Mouse (Mus musculus): Measurements from ENCODE around the gene Nid2. TPM values are rescaled to one million over a fixed set of nuclear protein-coding genes. Genes with fewer than 3 reads are reported as not detected.

Gene Nid2
- polyA plus RNA-seq, 1 experiment, result 0.15 TPM

DNA sequence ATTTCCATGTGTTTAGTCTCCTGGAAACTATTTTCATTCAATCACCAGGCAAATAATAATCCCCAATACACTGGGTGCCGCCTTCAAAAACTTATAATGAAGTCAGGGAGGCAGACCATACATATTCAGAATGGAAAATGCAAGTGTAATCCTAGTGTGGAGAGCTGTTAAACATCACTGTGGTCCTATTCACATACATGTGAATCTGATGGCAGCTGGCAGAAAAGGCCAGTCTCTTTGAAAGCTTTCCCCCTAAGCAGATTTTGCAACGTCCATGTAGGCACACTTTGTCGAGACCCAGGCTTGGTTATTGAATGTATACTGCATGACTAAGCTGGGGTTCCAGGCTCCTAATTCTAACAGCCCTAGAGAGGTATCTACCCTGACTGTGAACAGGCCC, 32.0 kb upstream of the Nid2 start:
- TF ChIP-seq GATA1 (IDR thresholded peaks at IDR 0.05; ENCODE audit: borderline replicate concordance, low read length) (no peak), FLI1 (IDR thresholded peaks at IDR 0.05; ENCODE audit: low read length) (no peak)
- Histone ChIP-seq H3K9me3 (no peaks in the 10 kb centered on the region), H3K36me3 (replicated peaks; ENCODE audit: low read length) (no peaks in the 10 kb centered on the region), H3K4me1 (peaks cover 5% of the 10 kb centered on the region; the same call in 1 of the 2 replicates), H3K27me3 (replicated peaks) (peaks cover 3% of the 10 kb centered on the region), H3K4me3 (replicated peaks) (no peak overlapping the region)

GRCm38 (mm10) chr14:19720044-19720611, 30.9 kb upstream of the Nid2 start:
- Histone ChIP-seq H3K4me3 (replicated peaks) (no peak overlapping the region), H3K9me3 (no peaks in the 10 kb centered on the region), H3K27me3 (replicated peaks) (peaks cover 3% of the 10 kb centered on the region), H3K4me1 (peaks cover 5% of the 10 kb centered on the region; the same call in 1 of the 2 replicates), H3K36me3 (replicated peaks; ENCODE audit: low read length) (no peaks in the 10 kb centered on the region)
- TF ChIP-seq FLI1 (IDR thresholded peaks at IDR 0.05; ENCODE audit: low read length) (no peak), GATA1 (IDR thresholded peaks at IDR 0.05; ENCODE audit: borderline replicate concordance, low read length) (no peak)

GRCm38 (mm10) chr14:19728278-19728677, 22.8 kb upstream of the Nid2 start:
- no peak overlapping the region for H3K4me3 ChIP-seq (replicated peaks)
- peaks cover under 1% of the 10 kb centered on the region for H3K4me1 ChIP-seq
- no peaks in the 10 kb centered on the region for H3K36me3 ChIP-seq (replicated peaks; ENCODE audit: low read length)
- H3K9me3 ChIP-seq, result peaks cover 9% of the 10 kb centered on the region
- H3K27me3 ChIP-seq (replicated peaks), result no peaks in the 10 kb centered on the region
- TF ChIP-seq FLI1 (IDR thresholded peaks at IDR 0.05; ENCODE audit: low read length) (no peak), GATA1 (IDR thresholded peaks at IDR 0.05; ENCODE audit: borderline replicate concordance, low read length) (no peak)

DNA sequence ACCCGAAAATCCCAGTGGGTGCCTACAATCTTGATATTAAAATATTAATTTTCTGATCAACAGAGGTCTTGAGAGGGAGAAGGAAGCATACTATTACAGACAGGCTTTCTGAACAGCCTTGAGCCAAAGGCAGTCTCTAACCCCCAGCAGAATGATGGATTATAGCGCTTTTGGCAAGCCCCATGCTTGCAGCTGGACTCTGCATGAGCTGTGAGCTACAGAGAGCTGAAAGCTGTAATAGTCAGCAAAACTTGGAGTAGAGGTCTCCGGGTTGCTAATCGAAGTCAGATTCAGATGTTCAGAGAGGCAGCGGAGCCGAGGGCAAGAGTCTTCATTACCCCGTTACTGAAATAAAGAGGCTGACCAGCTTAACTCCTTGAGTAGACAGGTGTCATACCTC, 22.3 kb upstream of the Nid2 start:
- Histone ChIP-seq H3K9me3 (peaks cover 9% of the 10 kb centered on the region), H3K27me3 (replicated peaks) (no peaks in the 10 kb centered on the region), H3K4me1 (peaks cover 5% of the 10 kb centered on the region), H3K4me3 (replicated peaks) (no peak overlapping the region), H3K36me3 (replicated peaks; ENCODE audit: low read length) (no peaks in the 10 kb centered on the region)
- no peak for TF ChIP-seq FLI1 (IDR thresholded peaks at IDR 0.05; ENCODE audit: low read length)
- TF ChIP-seq GATA1 (IDR thresholded peaks at IDR 0.05; ENCODE audit: borderline replicate concordance, low read length), result no peak

- no peak for TF ChIP-seq FLI1 (IDR thresholded peaks at IDR 0.05; ENCODE audit: low read length)
- no peak for TF ChIP-seq GATA1 (IDR thresholded peaks at IDR 0.05; ENCODE audit: borderline replicate concordance, low read length)
- Histone ChIP-seq H3K9me3 (peaks cover 9% of the 10 kb centered on the region), H3K4me1 (peaks cover 6% of the 10 kb centered on the region), H3K27me3 (replicated peaks) (no peaks in the 10 kb centered on the region), H3K4me3 (replicated peaks) (no peak overlapping the region), H3K36me3 (replicated peaks; ENCODE audit: low read length) (no peaks in the 10 kb centered on the region)
These were observed 19.0 kb upstream of the Nid2 start for GRCm38 (mm10) chr14:19732097-19732496.

GRCm38 (mm10) chr14:19733490-19734282, 17.4 kb upstream of the Nid2 start:
- Histone ChIP-seq H3K9me3 (peaks cover 9% of the 10 kb centered on the region), H3K4me1 (peaks cover 6% of the 10 kb centered on the region), H3K4me3 (replicated peaks) (no peak overlapping the region), H3K27me3 (replicated peaks) (no peaks in the 10 kb centered on the region), H3K36me3 (replicated peaks; ENCODE audit: low read length) (no peaks in the 10 kb centered on the region)
- no peak for TF ChIP-seq GATA1 (IDR thresholded peaks at IDR 0.05; ENCODE audit: borderline replicate concordance, low read length)
- TF ChIP-seq FLI1 (IDR thresholded peaks at IDR 0.05; ENCODE audit: low read length), result no peak

GRCm38 (mm10) chr14:19735303-19735702, 15.8 kb upstream of the Nid2 start:
- H3K9me3 ChIP-seq, result peaks cover 9% of the 10 kb centered on the region

GRCm38 (mm10) chr14:19737568-19737967, 13.5 kb upstream of the Nid2 start:
- H3K4me1 ChIP-seq, result peaks cover 6% of the 10 kb centered on the region
- H3K9me3 ChIP-seq, result 0 out of 2 replicates have a peak, but pooled peaks cover 3% of the 10 kb centered on the region

More at GRCm38 (mm10) chr14:19735303-19735702, 15.8 kb upstream of the Nid2 start:
- Histone ChIP-seq H3K27me3 (replicated peaks) (no peaks in the 10 kb centered on the region), H3K4me3 (replicated peaks) (no peak overlapping the region), H3K4me1 (peaks cover 6% of the 10 kb centered on the region), H3K36me3 (replicated peaks; ENCODE audit: low read length) (no peaks in the 10 kb centered on the region)
- TF ChIP-seq GATA1 (IDR thresholded peaks at IDR 0.05; ENCODE audit: borderline replicate concordance, low read length) (no peak), FLI1 (IDR thresholded peaks at IDR 0.05; ENCODE audit: low read length) (no peak)

GRCm38 (mm10) chr14:19738094-19738843, 12.8 kb upstream of the Nid2 start:
- H3K4me3 ChIP-seq (replicated peaks), result no peak overlapping the region
- peaks cover 5% of the 10 kb centered on the region for H3K4me1 ChIP-seq
- TF ChIP-seq GATA1 (IDR thresholded peaks at IDR 0.05; ENCODE audit: borderline replicate concordance, low read length), result no peak
- TF ChIP-seq FLI1 (IDR thresholded peaks at IDR 0.05; ENCODE audit: low read length), result no peak
- H3K9me3 ChIP-seq, result peaks cover 3% of the 10 kb centered on the region; the same call in 1 of the 2 replicates
- H3K27me3 ChIP-seq (replicated peaks), result no peaks in the 10 kb centered on the region
- no peaks in the 10 kb centered on the region for H3K36me3 ChIP-seq (replicated peaks; ENCODE audit: low read length)

More at GRCm38 (mm10) chr14:19737568-19737967, 13.5 kb upstream of the Nid2 start:
- Histone ChIP-seq H3K36me3 (replicated peaks; ENCODE audit: low read length) (no peaks in the 10 kb centered on the region), H3K27me3 (replicated peaks) (no peaks in the 10 kb centered on the region), H3K4me3 (replicated peaks) (no peak overlapping the region)
- TF ChIP-seq GATA1 (IDR thresholded peaks at IDR 0.05; ENCODE audit: borderline replicate concordance, low read length) (no peak), FLI1 (IDR thresholded peaks at IDR 0.05; ENCODE audit: low read length) (no peak)
